Mouse (Mus musculus) activated CD4-positive, CD25-positive, alpha-beta regulatory T cell (primary cell): ENCODE results near the gene Cd47. TPM values are rescaled to one million over a fixed set of nuclear protein-coding genes. Genes with fewer than 3 reads are reported as not detected.

Experiments used
- polyA plus RNA-seq, 2 experiments: library from polyadenylated mRNA; unstranded; fragments of 100-300 nt; shearing (Covaris generic); gene quantifications; one replicate each; pipeline ENCODE4 v1.2.1; 2017

The Cd47 gene
- 100 to 1,000 TPM; 566 to 645 TPM for polyA plus RNA-seq

GRCm38 (mm10) chr16:49799597-49800561 lies at the start of gene Cd47:
TSS of gene Cd47 (plus strand) at chr16:49800533.

Other genes with a start within 250 kb of the Cd47 start
- gene Ift57, start 101.3 kb upstream of the Cd47 start, polyA plus RNA-seq = 10 to 100 TPM in 1 of 2 experiments, 1 to 10 TPM in 1; 6.5 to 10.8 TPM